Mouse (Mus musculus) MN1 (cell line): ENCODE results near the gene Lrp2.

Experiments used
- DNase-seq: peaks from one replicate; pipeline ENCODE4 v3.0.0-alpha.2; 2016; ENCODE audit warnings: low spot score

The Lrp2 gene

GRCm38 (mm10) chr2:69511766-69512165 lies 74.1 kb downstream of the Lrp2 start:
- no peak for DNase-seq

DNA sequence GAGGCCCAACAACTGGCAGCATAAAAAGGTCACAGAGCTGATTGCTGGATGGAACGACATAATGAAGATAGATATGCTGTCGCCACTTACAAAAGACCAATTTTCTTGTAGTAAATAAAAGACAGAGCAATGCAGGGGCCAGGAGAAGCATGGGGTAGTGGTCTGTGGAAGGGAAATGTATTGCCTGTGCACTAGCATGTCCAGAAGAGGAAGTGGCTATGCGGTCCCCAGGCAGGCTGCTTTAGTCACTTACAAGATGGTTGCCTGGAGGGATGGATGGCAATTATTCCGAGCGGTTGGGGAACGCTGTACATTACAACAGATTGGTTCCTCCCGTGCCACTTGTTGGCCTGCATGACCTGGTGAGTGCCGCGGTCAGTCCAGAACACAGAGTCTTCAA lies 85.5 kb downstream of the Lrp2 start:
- DNase-seq = no peak

GRCm38 (mm10) chr2:69493130-69493529 lies 92.7 kb downstream of the Lrp2 start:
- DNase-seq = no peak

- DNase-seq = no peak
These were observed 104.9 kb downstream of the Lrp2 start for GRCm38 (mm10) chr2:69480965-69481364.

- no peak for DNase-seq
These were observed 106.0 kb downstream of the Lrp2 start for GRCm38 (mm10) chr2:69479859-69480258.

- no peak for DNase-seq
These were observed 109.0 kb downstream of the Lrp2 start for GRCm38 (mm10) chr2:69476901-69477300.

- DNase-seq = no peak
These were observed 110.7 kb downstream of the Lrp2 start for GRCm38 (mm10) chr2:69475177-69475576.

DNA sequence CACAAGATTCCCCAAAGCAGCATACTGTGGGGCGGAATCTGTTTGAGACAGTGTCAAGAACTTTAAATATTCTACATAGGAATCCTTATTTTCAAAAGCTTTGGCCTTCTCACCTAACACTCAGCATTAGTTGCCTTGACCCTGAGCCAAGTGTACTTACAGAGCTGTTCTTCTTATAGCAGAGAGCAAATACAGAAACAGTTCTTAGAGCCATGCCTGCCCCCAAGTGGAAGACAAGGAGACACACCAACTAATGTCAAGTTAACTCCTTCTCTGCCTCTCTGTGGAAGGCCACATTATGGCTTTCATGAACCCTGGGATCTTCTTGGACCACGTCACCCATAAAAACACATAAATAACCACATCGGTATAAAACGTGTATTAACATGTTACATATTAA lies 114.0 kb downstream of the Lrp2 start:
- no peak for DNase-seq

- DNase-seq = no peak
These were observed 122.3 kb downstream of the Lrp2 start for GRCm38 (mm10) chr2:69463609-69464008.

DNA sequence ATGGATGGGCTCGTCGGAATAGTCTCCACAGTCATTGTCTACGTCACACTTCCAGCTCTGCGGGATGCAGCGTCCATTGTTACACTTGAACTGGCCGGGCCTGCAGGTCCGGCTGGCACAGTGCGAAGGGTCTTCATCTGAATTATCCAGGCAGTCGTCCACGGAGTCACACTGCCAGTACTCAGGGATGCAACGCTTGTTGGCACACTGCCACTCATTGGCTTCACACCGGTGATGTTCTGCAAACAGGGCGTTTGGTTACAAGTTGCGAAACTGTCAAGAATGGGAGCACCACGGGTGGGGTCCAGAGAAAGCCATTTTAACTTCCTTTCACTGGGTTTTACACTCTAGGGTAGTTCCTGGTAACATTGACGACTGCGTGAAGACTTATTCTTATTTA lies 126.4 kb downstream of the Lrp2 start:
- no peak for DNase-seq

DNA sequence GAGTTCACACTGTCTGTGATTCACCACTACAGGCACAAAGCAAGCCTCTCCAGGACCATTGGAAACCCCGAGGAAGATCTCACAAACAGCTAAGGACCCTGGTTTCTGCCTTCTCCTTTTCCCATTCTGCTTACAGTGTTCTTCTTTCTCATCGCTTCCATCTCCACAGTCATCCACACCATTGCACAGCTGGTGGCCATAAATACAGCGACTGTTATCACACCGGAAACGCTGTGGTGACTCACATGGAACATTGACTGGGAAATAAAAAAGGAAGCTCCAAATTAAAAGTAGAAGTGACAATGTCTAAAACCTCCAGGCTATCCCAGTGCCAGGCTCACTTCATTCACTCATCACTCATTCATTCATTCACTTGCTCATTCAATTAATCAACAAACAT lies 134.7 kb downstream of the Lrp2 start:
- no peak for DNase-seq

- DNase-seq = no peak
These were observed 137.3 kb downstream of the Lrp2 start for GRCm38 (mm10) chr2:69448581-69448980.

DNA sequence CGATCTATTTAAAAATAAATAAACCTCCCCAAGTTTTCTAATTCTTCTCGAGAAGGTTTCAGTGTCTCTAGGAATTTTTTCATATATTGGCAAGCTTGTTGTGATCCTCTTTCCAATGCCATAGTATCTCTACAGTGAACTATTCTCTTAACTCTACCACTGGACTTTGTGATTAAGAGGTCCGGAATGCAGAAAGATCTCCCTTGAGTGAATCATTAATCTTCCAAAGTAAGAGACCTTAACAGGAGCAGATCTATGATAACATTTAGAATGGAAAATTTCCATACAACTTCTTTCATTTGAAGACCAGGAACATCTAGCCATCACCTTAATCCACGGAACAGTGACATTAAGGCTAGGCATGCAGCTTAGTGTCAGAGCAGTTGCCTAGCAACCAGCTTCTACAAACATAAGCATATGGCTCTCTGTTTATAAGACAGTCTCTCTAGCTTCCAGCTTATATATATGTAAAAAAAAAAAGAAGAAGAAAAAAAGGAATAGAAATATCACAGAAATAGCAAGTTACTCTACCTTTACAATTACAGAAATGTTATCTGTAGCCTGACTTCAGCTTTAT lies 139.9 kb downstream of the Lrp2 start:
- no peak for DNase-seq

- no peak for DNase-seq
These were observed 144.2 kb downstream of the Lrp2 start for GRCm38 (mm10) chr2:69441656-69442055.

DNA sequence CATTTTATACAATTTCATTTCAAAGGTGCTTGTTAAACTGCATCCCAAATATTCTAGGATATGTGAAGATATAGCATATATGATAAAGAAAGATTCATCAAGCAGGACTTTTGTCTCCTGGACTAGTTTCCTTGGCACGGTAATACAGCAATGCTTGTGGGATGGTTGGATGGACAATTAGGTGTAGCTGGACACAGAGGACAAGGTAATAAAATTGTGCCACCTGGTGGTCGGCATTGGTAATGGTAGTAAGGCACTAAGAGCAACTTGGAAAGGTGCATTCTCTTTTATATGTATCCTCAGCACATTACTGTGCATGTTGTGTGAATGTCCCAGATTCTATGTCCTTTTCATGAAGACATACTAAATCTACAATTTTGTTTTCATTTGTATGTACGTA lies 157.7 kb downstream of the Lrp2 start:
- peak; percentile 70 for DNase-seq

DNA sequence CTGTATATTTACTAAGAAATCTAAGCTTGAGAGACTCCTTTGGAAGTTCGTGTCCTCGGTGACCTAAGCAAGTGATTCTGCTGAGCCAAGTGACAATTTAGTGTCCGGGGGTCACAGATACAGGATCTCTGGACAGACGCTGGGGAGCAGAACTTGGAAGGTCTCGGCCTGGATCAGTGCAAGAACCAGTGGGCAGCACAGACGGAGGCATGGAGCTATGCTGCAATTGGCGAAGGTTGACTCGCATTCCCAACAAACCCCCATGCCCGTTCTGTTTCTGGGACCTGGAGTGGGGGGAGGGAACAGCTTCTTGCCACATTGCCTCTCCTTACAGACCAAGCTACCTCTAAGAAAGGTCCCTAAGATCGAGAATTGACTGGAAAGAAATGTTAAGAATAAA lies 158.7 kb downstream of the Lrp2 start:
- no peak for DNase-seq

GRCm38 (mm10) chr2:69426081-69426480 lies 159.8 kb downstream of the Lrp2 start:
- no peak for DNase-seq

GRCm38 (mm10) chr2:69424829-69425228 lies 161.0 kb downstream of the Lrp2 start:
- no peak for DNase-seq

DNA sequence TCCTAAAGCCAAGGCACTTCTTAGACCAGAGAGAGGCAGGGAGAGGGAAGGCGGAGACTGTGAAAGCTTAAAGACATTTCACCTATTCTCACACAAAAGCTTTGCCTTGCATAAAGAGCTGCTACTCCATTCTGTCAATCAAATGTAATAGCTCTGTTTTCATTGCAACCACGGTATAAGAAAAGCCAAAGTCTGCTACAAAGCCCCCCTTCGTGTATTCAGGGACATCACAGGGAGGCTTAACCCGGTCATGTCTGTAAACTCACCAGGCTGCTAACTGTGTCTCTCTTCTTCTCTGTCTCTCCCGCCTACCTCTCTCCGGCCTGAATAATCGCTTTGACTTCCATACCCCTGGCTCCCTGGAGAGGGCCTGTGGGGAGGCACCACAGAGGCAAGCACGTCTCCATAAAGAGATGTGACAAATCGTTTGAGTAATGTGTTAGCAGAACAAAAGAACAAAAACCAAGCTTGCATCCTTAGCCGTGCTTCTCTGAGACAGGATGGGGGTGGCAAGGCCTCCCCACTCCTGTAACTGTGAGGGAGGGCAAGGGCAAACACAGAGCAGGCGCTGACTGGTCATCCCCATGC lies 167.5 kb downstream of the Lrp2 start:
- no peak for DNase-seq

DNA sequence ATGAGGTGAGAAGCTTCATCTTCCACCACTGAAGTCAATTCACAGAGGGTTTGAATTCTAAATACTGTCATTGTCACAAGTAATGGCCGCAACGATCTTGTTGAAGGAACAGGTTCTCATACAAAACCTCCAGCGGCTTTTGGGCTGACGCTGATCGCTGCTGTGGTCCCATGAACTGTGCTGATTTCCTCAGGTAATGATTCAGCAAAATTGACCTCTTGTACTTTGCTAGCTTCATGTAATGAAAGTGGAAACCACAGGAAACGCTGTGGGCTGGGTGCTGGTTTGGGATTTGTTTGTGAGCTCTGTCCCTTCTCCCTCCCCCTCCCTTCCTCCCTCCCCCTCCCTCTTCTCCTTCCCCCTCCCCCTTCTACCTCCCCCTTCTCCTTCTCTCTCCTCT lies 170.8 kb downstream of the Lrp2 start:
- no peak for DNase-seq

GRCm38 (mm10) chr2:69414539-69414938 lies 171.3 kb downstream of the Lrp2 start:
- DNase-seq = no peak

GRCm38 (mm10) chr2:69405692-69406091 lies 180.2 kb downstream of the Lrp2 start:
- no peak for DNase-seq

GRCm38 (mm10) chr2:69402309-69402708 lies 183.6 kb downstream of the Lrp2 start:
- no peak for DNase-seq

- no peak for DNase-seq
These were observed 184.0 kb downstream of the Lrp2 start for GRCm38 (mm10) chr2:69401891-69402290.
